Mouse (Mus musculus) right cerebral cortex, adult 18-20 months (tissue): ENCODE results near the gene Blvrb.

ENCODE experiments used
- DNase-seq: peaks from one replicate; pipeline ENCODE4 v3.0.0; 2022; ENCODE audit warnings: mixed read lengths

The Blvrb gene

DNA sequence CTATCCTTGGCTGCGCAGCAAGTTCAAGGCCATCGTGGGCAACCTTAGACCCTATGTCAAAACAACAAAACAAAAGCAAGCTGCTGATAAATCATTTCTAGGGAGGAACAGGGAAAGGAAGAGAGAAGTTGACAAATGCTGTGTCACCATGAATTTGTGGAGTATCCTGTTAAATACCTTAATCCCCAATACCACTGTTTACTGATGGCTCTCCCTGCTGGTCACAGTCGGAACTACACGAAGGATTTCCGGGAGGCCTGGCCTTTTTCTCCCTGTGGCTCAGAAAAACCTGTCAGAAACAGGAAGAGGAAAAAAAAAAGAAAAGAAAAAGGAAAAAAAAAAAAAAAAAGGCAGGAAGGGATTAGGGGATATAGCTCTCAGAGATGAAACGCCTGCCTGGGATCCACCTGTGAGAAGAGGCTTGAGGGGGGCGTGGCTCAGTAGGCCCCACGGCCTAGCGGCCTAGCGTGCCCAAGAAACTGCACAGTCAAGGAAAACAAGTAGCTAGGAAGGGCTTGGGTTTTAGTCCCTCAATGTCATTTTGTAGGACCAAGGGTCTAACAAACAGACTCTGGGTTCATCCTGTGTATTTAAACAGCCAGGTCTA lies 1.6 kb downstream of the Blvrb start:
- peak; percentile 52 for DNase-seq

DNA sequence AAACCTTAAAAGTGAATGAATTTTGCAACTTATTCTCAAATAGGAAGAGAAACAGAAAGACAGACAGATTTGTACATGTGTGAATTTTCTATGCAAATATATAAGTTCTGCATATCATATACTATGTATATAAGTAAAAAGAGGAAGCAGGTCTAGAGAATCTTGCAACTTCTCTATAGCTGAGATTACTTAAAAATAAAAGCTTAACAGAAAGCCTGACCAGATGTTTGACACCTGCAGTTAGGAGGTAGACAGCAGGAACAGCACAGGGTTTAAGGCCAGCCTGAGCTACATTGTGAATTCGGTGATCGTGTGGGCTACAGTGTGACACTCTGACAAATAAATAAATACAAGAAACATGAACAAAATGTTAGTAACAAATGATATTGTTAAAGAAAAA lies 3.6 kb downstream of the Blvrb start:
- DNase-seq: no peak

DNA sequence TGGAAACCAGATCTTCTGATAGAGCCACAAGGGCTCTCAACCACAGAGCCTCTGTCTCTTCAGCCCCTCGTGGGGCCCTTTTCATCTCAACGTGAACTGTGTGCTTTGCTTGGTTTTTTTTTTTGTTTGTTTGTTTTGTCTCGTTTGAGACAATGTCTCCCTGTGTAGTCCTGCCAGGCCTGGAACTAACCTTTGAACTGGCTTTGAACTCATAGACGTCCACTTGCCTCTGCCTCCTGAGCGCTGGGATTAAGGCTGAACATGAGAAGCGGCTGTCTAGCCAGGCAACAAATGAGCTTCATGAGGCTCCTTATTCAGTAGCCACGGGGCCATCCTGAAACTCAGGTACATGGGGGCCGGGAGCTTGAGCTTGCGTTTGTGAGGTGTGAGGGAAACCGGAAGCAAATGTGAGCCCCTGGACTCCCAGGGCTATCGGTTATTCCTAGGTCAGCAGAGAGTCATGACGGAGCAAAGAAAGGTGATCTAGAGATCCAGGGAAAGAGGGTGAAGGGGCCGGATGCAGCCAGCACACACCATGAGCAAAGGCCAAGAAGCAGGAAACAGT lies 4.5 kb downstream of the Blvrb start:
- no peak for DNase-seq

DNA sequence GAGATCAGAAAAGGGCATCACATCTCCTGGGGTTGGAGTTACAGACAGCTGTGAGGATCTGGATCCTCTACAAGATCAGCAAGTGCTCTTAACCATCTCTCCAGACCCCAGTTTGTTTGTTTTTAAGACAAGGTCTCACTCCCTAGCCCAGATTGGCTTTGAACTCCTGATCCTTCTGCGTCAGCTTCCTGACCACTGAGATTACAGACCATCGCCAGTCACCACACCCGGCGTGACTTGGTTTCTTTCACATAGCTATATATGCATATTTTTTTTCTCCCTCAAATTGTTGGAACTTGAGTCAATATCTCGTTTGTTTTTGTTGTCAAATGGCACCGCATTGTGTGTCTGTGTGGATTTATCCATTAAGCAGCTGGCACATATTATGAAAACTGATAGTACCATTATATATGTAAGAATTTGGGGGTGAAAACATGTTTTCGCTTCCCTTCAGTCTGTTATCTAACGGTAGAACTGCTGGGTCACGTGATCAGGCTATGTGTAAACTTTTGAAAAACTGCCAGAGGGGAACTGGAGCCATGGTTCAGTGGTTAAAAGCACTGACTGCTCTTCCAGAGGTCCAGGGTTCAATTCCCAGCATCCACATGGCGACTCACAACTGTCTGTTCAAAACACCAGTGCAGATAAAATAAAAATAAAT lies 6.8 kb downstream of the Blvrb start:
- DNase-seq: no peak

DNA sequence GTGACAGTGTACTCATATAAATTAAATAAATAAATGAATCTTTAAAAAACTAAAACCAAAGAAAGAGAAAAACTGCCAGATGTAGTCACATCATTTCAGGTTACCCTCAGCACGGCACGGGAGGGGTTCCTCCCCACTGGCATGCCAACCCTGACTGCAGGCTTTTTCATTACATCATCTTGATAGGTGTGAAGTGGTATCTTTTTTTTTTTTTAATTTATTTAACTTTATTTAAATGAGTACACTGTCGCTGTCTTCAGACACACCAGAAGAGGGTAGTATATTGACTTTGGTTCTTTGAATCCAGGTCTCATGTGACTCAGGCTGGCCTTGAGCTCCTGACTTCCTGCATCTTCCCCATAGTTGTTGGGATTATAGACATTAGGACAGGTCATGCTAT lies 7.5 kb downstream of the Blvrb start:
- DNase-seq: no peak

DNA sequence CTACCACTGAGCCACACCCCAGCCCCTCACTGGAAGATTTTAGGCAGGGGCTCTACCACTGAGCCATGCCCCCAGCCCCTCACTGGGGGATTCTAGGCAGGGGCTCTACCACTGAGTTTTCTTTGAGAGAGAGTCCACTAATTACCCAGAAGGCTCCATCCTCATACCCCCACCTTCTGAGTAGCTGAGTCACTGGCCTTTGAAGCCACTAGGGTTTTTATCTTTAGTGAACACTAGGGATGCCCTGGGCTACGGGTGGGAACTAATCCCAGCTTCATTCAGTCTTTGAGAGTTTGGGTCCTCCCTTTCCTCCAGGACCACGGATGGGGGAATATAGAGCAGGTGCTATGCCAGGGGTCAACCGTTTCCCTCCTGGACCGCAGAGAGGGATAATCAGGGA lies 10.8 kb downstream of the Blvrb start:
- no peak for DNase-seq

DNA sequence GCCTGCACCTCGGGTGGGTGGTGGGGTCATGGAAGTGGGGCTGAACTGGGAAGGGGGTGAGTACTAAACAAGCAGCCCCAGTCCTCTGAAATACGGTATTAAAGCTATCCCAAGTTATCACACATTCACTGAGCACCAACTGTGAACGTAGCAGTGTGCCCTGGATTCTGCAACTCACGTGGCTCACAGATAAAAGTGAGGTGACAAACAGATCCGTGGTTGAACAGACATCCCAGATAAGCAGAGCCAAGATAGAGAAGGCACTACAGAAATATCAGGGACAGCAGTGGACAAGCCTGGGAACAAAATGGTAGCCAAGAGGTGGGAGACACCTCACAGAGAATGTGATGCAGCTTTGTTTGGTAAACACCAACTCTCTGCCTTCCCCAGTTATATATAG lies 11.9 kb downstream of the Blvrb start:
- DNase-seq: no peak

DNA sequence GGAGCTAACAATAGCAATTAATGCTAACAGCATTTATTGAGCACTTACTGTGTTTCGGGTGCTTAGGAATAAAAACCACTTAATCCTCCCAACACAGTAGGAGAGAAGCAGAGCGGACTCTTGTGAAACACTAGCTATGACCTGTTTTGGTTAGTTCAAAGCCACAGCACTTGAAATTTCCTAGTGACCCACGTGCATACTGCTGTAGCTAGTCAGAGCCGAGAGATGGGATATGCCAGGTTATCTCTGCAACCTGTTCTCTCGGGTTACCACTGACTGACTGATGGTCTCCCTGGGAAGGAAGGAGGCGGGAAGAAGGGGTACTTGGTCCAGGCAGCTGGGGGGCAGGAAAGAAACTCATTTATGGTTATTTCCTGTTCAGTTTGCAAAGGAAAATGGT lies 12.7 kb downstream of the Blvrb start:
- DNase-seq: no peak

DNA sequence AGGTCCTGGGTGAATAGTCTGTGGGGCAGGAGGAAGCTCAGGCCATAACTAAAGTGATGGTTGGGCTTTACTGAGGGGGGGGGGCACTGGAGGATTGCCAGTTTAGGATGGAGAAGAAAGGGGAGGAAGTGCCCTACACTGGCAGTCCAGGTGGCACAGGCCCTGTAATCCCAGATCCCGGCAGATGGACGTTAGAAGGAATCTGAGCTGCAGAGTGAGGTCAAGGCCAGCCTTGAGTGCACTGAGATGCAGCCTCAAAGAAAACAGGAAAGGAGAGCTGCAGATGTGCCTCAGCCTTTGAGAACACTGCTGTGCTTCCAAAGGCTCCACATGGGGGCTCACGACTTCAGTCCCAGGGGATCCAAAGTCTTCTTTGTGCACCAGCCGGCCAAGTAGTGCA lies 19.9 kb downstream of the Blvrb start:
- DNase-seq: no peak

DNA sequence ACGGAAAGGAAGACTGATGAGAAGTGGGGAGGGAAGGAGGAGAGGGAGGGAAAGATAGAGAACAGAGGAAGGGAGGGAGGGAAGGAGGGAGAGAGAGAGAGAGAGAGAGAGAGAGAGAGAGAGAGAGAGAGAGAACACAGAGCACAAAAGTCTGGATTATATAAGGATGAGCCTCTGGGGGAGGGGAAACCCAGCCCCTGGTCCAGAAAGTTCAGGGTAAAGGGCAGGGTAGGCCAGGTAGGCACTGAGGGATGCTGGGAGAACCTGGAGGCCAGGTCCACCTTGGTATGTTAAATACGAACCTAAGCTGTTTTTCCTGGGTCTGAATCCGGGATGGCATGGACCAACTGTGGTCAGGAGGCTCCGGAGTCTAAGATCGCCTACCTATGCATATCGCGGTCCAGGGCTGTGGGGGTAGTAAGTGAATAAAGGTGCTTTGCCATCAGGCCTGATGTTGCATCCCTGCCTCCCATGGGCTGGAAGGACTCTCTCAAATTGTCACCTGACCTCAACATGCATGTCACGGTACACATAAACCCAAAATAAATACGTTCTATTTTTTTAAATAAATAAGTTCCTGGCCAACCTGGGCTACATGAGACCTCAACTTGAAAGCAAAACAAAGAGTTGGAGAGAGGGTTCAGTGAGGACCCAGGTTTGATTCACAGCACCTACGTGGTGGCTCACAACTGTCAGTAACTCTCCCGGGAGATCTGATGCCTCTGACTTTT lies 23.8 kb downstream of the Blvrb start:
- DNase-seq: no peak

DNA sequence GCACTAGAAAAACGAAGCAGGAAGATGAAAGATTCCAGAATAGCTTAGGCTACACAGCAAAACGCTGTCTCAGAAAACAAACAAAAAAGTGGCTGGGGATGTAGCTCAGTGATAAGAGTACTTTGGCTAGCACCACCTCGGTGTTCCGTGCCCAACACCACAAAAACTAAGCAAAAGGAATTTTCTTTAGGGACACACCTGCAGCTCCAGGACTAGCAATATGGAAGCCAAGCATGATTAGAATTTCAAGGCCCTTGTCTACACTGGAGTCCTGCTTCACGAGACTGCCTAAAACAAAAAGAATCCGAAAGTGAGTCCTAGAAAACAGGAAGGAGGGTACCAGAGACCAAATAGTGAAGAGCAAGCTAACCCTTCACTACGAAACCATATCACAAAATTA lies 24.8 kb downstream of the Blvrb start:
- DNase-seq: no peak

DNA sequence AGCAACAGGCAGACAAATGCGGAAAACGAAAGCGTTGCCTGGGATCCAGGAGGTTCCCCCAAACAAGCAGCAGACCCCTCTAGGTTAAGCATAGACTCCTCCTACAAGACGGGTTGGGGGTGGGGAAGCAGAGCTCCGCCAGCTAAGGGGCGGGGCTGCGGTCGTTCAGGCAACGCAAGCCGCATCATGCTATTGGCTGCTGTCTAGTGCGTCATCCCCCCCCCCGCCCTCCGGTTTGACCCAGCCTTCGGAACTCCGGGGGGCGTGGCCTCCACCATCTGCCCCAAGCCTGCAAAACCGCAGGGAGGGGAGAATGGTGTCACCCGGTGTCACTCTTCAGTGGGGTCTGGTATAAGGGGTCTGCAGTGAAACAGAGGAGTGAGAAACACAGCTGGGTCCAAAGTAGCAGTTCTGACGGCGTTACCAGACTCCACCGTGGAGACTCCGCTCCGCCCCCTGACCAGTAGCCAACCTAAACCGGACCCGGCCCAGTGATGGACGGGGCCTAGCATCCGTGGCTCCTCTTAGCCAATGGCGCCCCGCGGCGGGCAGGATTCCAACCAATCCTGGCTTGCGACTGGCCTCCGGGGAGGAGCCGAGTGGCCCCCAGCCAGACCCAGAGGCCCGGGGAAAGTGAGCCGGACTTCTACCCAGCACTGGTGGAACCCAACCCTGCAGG lies 25.5 kb downstream of the Blvrb start, which contains the start of gene Sertad3:
Sertad3 (plus strand) TSS at position 613 of the 679 bp plus-strand sequence.
- DNase-seq: peak; percentile 98

DNA sequence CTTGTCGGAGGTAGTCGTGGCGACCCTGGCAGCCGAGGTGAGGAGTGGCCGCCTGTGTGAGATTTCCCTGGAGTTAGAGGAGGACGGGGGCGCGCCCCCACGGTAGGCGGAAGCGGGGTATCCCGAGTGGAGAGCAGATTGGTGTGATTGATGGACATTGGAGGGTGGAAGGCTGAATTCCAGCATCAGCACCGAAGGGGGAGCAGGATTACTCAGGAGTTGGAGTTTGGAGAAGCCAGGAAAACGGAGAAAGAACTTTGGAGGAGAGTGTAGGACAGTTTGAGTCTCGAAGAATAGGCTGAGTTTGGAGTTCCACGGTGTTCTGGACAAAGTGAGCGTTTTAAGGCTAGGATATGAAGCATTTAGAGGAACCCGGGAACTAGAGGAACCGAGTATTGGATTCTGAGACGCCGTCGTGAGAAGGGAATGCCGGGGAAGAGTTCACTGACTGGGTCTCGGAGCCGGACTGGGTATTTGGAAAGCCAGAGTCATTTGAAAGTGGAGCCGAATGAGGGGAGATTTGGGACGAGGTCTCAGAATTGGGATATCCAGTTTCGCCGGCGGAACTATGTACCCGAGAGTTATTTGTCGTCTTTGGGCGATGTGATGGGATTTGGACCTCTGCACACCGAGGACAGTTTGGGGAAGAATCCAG lies 26.2 kb downstream of the Blvrb start:
- no peak for DNase-seq

DNA sequence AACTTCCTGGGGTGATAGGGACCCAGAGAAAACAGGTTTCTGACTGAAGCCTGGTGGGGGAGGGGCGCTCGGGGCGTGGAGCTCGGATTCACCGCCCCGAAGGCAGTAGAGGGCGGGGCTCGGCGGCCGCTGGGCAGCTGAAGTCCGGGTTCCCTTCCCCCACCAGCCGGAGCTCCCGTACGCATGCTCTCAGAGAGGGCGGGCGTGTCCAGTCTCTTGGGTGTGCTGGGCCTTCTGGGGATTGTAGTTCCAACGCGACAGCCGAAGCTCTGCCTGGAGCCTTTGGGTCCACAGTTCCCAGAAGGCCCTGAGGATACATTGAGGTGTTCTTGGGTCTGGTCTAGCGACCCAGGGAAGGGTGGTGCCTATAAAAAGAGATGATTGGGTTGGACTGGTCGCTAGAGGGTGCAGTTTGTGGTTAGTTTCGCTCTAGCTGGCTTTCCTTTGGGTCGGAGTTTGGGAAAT lies 26.7 kb downstream of the Blvrb start:
- peak; percentile 99 for DNase-seq

DNA sequence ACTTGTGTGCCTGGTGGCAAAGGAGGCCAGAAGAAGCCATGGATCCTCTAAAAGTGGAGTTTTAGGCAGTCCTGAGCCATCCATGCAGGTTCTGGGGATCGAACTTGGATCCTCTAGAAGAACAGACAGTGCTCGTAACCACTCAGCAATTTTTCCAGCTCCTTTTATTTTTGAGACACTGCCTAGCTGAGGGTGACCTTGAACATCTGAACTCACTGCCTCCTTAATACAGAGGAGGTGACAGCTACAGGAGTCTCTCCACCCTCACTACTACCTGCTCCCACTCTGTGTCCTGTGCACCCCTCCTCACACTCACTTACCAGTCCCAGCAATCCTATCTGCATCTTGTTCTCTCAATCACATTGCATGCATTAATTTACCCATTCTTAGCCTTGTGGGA lies 27.8 kb downstream of the Blvrb start:
- no peak for DNase-seq

DNA sequence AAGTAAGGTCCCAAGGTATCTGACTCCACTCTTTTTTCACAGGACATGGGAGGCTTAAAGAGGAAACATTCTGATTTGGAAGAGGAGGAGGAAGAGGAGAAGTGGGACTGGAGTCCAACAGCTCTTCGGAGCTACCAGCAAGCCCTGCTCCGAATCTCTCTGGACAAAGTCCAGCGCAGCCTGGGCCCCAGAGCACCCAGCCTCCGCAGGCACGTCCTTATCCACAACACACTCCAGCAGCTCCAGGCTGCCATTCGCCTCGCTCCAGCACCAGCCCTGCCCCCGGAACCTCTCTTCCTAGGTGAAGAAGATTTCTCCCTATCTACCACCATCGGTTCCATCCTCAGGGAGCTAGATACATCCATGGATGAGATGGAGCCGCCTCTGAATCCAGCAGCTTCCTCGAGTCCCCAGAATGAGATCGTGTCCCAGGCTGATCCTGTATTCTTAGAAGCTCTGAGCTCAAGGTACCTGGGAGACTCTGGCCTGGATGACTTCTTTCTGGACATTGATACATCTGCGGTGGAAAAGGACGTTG lies 28.4 kb downstream of the Blvrb start:
- DNase-seq: no peak

DNA sequence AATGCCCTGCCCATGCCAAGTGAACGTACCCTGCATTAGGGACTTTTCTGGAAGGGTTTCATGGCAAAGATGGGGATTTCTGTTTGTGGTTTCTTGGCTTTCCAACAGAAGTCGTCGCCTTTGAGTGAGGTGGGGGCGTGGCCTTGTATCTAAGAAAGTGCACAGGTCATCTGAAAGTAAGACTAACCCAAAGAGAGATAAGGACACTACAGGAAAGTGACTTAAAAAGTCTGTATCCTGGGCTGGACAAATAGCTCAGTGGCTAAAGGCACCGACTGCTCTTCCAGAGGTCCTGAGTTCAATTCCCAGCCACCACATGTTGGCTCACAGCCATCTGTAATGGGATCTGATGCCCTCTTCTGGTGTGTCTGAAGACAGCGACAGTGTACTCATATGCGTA lies 30.8 kb downstream of the Blvrb start:
- DNase-seq: no peak

DNA sequence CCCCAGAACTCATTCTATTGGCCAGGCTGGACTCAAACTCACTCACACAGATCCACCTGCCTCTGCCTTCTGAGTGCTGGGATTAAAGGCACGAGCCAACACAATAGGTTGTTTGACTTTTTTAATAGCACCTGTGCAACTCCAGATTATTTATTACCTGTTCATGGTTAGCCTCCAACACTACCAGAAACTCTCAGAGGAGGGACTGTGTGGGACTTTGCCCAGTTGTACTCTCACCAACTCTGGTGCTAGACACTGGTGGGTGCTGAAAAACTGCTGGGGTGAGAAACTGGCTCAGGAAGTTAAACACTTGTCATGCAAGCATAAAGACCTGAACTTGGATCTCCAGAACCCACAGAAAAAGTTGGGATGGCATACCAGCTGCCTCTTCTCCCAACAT lies 32.0 kb downstream of the Blvrb start:
- DNase-seq: no peak

DNA sequence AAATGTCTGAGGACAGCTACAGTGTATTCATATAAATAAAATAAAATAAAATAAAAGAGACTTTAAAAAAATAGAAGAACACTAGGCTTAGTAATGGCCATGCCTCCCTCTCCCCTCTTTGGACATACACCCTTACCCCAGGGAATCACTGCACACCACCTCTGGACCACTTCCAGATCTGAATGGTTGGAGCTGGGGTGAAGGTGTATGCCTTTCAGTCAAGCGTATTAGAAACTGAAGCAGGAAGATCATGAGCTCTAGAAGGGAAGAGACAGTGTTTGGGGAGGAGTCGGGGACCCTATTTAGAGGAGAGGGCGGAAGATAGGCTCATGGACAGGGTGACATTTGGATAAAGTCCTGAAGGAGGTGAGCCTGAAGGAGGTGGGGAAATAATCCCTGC lies 32.7 kb downstream of the Blvrb start:
- no peak for DNase-seq

DNA sequence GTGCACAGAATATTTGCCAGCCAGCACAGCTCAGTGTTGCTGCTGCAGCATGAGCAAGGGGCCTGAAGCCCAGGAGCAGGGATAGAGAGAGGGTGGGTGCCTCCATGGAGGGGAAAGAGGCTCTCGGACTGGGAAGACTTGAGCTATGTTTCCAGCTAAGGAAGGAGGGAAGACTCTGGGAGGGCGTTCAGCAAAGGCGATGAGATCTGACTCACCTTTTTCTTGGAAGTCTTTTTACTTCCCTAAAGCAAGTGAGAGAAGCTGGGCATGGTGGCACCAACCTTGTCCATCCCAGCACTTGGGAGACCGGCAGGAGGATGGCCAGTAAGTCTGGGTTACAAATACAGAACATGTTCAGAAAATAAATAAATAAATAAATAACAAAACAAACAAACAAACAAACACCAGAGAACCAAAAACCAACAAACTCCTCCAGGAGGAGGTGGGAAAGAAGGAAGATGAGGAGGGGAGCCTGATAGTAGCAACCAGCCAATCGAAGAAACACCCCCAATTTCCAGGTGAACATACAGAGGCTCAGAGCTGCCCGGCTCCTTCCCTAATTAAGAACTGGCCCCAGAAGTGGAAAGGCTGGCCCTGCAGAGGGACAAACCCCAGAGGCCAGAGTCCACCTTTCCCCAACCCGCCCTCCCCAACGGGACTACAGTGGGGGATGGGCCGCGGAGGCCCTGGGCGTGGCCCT lies 33.3 kb downstream of the Blvrb start:
- no peak for DNase-seq

DNA sequence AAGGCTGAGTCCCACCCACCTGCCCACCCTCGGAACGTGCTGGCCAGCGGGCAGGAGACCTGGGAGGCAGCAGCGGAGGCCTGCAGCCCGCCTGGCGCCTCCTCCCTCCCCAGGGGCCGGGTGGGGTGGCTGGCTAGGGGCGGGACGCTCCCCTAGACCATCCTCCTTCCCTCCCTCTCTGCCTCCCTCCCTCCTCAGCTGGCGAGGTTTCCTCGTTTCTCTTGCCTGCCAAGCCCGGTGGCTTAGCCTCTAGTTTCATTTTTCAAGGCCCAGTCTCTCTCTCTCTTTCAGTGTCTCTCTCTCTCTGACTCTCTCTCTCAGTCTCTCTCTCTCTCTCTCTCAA lies 33.8 kb downstream of the Blvrb start:
- DNase-seq: peak; percentile 81

DNA sequence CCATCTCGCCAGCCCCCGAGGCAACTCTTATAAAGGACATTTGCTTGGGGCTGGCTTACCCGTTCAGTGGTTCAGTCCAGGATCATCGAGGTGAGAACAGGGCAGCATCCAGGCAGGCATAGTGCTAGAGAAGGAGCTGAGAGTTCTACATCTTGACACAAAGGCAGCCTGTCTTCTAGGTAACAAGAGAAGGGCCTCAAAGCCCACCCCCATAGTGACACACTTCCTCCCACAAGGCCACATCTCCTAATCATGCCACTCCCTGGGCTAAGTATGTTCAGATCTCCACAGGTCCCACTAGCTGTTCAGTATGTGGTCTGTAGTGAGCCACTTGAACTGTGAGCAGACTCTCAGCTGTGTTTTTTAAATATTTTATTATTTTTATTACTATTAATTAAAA lies 36.1 kb downstream of the Blvrb start:
- DNase-seq: no peak
